Mouse (Mus musculus): Measurements from ENCODE around the gene Uspl1. TPM values are rescaled to one million over a fixed set of nuclear protein-coding genes. Genes with fewer than 3 reads are reported as not detected.

The Uspl1 gene
- polyA plus RNA-seq, 1 experiment from 2014 or later, result 74.9 TPM

GRCm38 (mm10) chr5:149143766-149144375 is 40.3 kb upstream of the Uspl1 start:
- Histone ChIP-seq H3K9ac (ENCODE audit: low read length) (no peak overlapping the region), H3K4me2 (ENCODE audit: low read depth, low read length, severe bottlenecking) (no peak overlapping the region), H3K9me3 (ENCODE audit: control insufficient read depth, low read length) (no peaks in the 10 kb centered on the region), H3K4me1 (replicated peaks; ENCODE audit: control insufficient read depth, insufficient read depth, low read length) (no peaks in the 10 kb centered on the region), H3K4me3 (ENCODE audit: low read depth, low read length) (no peak overlapping the region), H3K27me3 (ENCODE audit: control insufficient read depth, insufficient read depth, low read length) (no peaks in the 10 kb centered on the region), H3K27ac (ENCODE audit: low read depth, low read length) (no peak overlapping the region), H3K36me3 (ENCODE audit: control insufficient read depth, insufficient read depth, low read length) (no peaks in the 10 kb centered on the region)
- DNase-seq (ENCODE audit: low spot score) (no peak), ATAC-seq (replicated peaks; ENCODE audit: low FRiP score) (no peak)
- WGBS, result 85% methylated on average over 25 of the region's 25 CpGs

DNA sequence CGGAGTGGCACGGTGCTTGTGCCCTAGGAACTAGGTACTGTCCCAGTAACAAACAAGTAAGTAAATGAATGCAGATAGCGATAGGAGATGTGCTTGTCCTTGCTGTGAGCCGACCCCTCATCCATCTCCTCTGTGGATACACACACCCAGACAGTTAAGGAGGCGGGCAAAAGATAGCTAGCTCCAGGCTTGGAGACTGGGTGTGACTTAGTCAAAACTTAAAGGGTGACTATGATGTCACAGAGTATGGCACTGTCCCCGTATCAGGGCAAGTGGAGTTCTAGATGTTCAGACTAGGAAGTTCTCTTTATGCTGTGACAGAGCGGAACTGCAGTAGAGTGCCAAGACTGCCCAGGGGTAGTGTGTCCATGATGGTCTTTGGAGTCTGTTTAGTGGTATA is 37.5 kb upstream of the Uspl1 start:
- no peak for ATAC-seq (replicated peaks; ENCODE audit: low FRiP score)
- no peak overlapping the region for H3K27ac ChIP-seq (ENCODE audit: low read depth, low read length)
- no peaks in the 10 kb centered on the region for H3K36me3 ChIP-seq (ENCODE audit: control insufficient read depth, insufficient read depth, low read length)
- H3K9me3 ChIP-seq (ENCODE audit: control insufficient read depth, low read length), result no peaks in the 10 kb centered on the region
- DNase-seq (ENCODE audit: low spot score), result no peak
- no peak overlapping the region for H3K4me2 ChIP-seq (ENCODE audit: low read depth, low read length, severe bottlenecking)
- no peaks in the 10 kb centered on the region for H3K4me1 ChIP-seq (replicated peaks; ENCODE audit: control insufficient read depth, insufficient read depth, low read length)
- H3K9ac ChIP-seq (ENCODE audit: low read length), result no peak overlapping the region
- WGBS, result 94% methylated on average over 7 of the region's 7 CpGs
- no peak overlapping the region for H3K4me3 ChIP-seq (ENCODE audit: low read depth, low read length)
- no peaks in the 10 kb centered on the region for H3K27me3 ChIP-seq (ENCODE audit: control insufficient read depth, insufficient read depth, low read length)

DNA sequence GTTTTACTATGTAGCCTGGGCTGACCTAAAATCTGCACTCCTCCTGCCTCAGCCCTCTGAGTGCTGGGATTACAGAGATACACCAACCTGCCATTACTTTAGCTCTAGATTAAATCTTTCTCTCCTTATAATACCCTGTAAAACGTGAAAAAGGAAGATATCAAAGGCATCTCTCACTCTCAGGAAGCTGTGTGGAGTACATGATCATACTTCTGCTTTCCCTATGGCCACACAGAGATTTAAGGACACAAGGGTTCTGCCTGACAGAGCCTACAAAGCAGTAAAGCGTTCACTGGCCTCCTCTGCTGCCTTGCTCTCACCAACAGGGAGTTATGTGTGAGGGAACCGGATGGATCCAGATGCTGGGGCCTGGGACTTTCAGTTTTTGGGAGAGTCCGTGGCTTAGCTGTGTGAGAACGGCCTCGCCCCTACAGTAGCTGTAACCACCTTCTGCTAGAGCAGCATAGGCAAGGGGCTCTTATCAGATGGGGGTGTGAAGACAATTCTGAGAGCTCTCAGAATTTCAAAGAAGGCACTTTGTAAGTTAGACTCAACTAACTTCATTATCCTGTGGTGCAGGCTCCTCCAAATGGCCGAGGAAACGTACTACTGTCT is 36.7 kb upstream of the Uspl1 start:
- DNase-seq (ENCODE audit: low spot score) (no peak), ATAC-seq (replicated peaks; ENCODE audit: low FRiP score) (no peak)
- Histone ChIP-seq H3K4me3 (ENCODE audit: low read depth, low read length) (no peak overlapping the region), H3K27me3 (ENCODE audit: control insufficient read depth, insufficient read depth, low read length) (no peaks in the 10 kb centered on the region), H3K9ac (ENCODE audit: low read length) (no peak overlapping the region), H3K4me2 (ENCODE audit: low read depth, low read length, severe bottlenecking) (no peak overlapping the region), H3K4me1 (replicated peaks; ENCODE audit: control insufficient read depth, insufficient read depth, low read length) (no peaks in the 10 kb centered on the region), H3K36me3 (ENCODE audit: control insufficient read depth, insufficient read depth, low read length) (no peaks in the 10 kb centered on the region), H3K9me3 (ENCODE audit: control insufficient read depth, low read length) (no peaks in the 10 kb centered on the region), H3K27ac (ENCODE audit: low read depth, low read length) (no peak overlapping the region)
- 86% methylated on average over 8 of the region's 8 CpGs for WGBS

DNA sequence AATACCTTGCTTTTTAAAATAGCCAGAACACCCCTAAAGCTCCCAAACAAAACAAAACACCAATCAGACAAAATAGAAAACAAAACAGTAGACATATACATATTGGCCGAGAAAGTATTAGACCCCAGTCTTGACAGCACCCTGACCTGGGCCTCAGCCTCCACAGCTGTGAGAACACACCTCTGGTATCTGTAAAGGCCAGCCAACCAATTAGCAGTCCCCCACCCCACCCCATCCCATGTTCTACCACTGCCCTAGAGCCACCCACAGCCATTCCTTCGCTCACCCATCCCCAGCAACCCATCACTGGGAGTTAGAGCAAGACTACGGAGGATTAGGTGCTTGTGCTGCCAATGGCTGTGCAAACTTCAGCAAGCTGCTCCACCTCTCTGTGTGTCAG is 33.3 kb upstream of the Uspl1 start:
- Histone ChIP-seq H3K4me2 (ENCODE audit: low read depth, low read length, severe bottlenecking) (no peak overlapping the region), H3K9ac (ENCODE audit: low read length) (no peak overlapping the region), H3K36me3 (ENCODE audit: control insufficient read depth, insufficient read depth, low read length) (no peaks in the 10 kb centered on the region), H3K9me3 (ENCODE audit: control insufficient read depth, low read length) (no peaks in the 10 kb centered on the region), H3K4me1 (replicated peaks; ENCODE audit: control insufficient read depth, insufficient read depth, low read length) (no peaks in the 10 kb centered on the region), H3K4me3 (ENCODE audit: low read depth, low read length) (no peak overlapping the region), H3K27me3 (ENCODE audit: control insufficient read depth, insufficient read depth, low read length) (no peaks in the 10 kb centered on the region), H3K27ac (ENCODE audit: low read depth, low read length) (no peak overlapping the region)
- DNase-seq (ENCODE audit: low spot score), result no peak
- WGBS, result 90% methylated on average over 3 of the region's 3 CpGs
- ATAC-seq (replicated peaks; ENCODE audit: low FRiP score), result no peak

DNA sequence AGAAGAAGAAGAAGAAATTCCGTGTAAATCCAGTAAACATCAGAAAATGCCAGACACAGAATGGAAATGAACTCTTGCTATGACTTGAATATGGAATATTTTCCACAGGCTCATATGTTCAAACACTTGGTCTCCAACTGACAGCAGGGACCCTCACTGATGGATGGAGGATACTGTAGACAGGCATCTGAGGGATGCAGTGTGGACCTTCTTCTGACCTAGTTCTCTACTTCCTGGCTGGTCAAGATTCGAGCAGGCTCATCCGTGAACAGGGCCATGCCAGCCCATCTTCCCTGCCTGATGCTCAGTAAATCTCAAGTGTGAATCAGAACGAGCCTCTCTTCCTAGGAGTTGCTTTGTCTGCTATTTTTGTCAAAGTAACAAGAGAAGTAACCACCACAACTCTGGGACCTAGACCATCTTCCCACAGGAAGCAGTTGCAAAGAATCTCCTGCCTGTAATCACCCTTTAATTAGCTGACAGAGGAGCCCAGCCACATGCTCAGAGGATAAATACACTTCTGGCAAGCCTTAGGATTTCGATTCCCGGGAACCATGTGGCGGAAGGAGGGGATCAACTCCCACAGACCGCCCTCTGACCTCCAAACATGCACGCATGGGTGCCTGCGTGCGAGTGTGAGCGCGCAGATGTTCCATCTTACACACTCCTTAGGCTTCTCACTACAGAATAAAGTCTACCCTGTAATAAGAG is 31.9 kb upstream of the Uspl1 start:
- Histone ChIP-seq H3K36me3 (ENCODE audit: control insufficient read depth, insufficient read depth, low read length) (no peaks in the 10 kb centered on the region), H3K4me3 (ENCODE audit: low read depth, low read length) (no peak overlapping the region), H3K9me3 (ENCODE audit: control insufficient read depth, low read length) (no peaks in the 10 kb centered on the region), H3K9ac (ENCODE audit: low read length) (no peak overlapping the region), H3K4me2 (ENCODE audit: low read depth, low read length, severe bottlenecking) (no peak overlapping the region), H3K27me3 (ENCODE audit: control insufficient read depth, insufficient read depth, low read length) (no peaks in the 10 kb centered on the region), H3K4me1 (replicated peaks; ENCODE audit: control insufficient read depth, insufficient read depth, low read length) (no peaks in the 10 kb centered on the region), H3K27ac (ENCODE audit: low read depth, low read length) (no peak overlapping the region)
- no peak for DNase-seq (ENCODE audit: low spot score)
- 55% methylated on average over 13 of the region's 13 CpGs for WGBS
- no peak for ATAC-seq (replicated peaks; ENCODE audit: low FRiP score)

DNA sequence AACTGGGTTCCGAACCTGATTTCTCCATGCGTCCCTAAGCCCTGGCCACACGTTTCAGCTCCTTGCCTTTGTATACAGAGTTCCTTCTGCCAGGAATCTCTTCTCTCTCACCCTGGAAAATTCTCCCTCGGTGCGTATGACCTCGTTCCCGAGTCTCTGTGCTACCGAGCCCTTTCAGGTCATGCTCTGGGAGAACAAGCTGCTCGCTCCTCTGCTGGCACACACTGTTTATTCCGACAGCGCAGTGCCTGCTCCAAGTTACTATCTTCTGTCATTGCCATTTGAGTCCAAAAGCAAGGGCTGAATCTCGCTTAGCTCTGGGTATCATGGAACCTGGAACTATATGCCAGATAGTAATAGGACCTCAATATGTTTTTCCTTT is 31.4 kb upstream of the Uspl1 start:
- H3K4me3 ChIP-seq (ENCODE audit: low read depth, low read length), result no peak overlapping the region

DNA sequence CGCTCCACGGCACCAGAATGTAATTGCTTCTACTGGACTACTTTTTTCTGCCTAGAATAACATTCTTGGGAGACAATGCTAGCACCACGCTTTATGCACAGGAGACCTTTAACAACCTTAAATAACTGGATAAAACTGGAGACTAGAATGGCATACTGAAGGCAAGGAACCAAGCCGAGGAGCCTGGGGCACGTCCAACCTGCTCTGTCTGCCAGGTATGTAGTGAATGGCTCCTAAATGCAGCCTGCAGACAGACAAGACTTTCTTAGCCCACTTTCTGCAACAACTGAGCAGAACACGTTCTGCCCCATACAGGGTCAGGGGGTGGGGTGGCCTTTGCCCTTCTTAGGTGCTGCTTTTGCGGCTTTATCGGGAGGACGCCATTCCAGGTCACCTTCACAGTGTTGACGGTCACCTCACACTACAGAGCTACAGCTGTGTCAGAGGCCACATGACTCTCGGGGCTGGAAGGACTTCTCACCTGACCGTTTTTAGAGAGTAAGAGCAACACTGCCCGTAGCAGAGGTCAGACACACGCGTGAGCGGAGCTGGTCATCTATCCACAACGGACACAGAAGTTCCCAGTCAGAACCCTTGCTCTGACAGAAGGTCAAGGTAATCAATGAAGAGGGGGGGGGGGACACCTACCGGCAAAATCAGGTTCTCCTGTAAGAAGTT is 27.1 kb upstream of the Uspl1 start:
- H3K27ac ChIP-seq (ENCODE audit: low read depth, low read length), result no peak overlapping the region
- H3K4me2 ChIP-seq (ENCODE audit: low read depth, low read length, severe bottlenecking), result no peak overlapping the region
- WGBS, result 91% methylated on average over 18 of the region's 18 CpGs
- no peak for DNase-seq (ENCODE audit: low spot score)
- no peak overlapping the region for H3K4me3 ChIP-seq (ENCODE audit: low read depth, low read length)
- no peaks in the 10 kb centered on the region for H3K4me1 ChIP-seq (replicated peaks; ENCODE audit: control insufficient read depth, insufficient read depth, low read length)
- H3K9me3 ChIP-seq (ENCODE audit: control insufficient read depth, low read length), result no peaks in the 10 kb centered on the region
- H3K27me3 ChIP-seq (ENCODE audit: control insufficient read depth, insufficient read depth, low read length), result no peaks in the 10 kb centered on the region
- H3K36me3 ChIP-seq (ENCODE audit: control insufficient read depth, insufficient read depth, low read length), result no peaks in the 10 kb centered on the region
- H3K9ac ChIP-seq (ENCODE audit: low read length), result no peak overlapping the region
- ATAC-seq (replicated peaks; ENCODE audit: low FRiP score), result no peak

More for the DNA sequence above, 31.4 kb upstream of the Uspl1 start:
- DNase-seq (ENCODE audit: low spot score), result no peak
- H3K36me3 ChIP-seq (ENCODE audit: control insufficient read depth, insufficient read depth, low read length), result no peaks in the 10 kb centered on the region
- H3K4me2 ChIP-seq (ENCODE audit: low read depth, low read length, severe bottlenecking), result no peak overlapping the region
- no peaks in the 10 kb centered on the region for H3K4me1 ChIP-seq (replicated peaks; ENCODE audit: control insufficient read depth, insufficient read depth, low read length)
- H3K9me3 ChIP-seq (ENCODE audit: control insufficient read depth, low read length), result no peaks in the 10 kb centered on the region
- H3K9ac ChIP-seq (ENCODE audit: low read length), result no peak overlapping the region
- H3K27ac ChIP-seq (ENCODE audit: low read depth, low read length), result no peak overlapping the region
- ATAC-seq (replicated peaks; ENCODE audit: low FRiP score), result no peak
- WGBS, result 74% methylated on average over 12 of the region's 12 CpGs
- H3K27me3 ChIP-seq (ENCODE audit: control insufficient read depth, insufficient read depth, low read length), result no peaks in the 10 kb centered on the region

DNA sequence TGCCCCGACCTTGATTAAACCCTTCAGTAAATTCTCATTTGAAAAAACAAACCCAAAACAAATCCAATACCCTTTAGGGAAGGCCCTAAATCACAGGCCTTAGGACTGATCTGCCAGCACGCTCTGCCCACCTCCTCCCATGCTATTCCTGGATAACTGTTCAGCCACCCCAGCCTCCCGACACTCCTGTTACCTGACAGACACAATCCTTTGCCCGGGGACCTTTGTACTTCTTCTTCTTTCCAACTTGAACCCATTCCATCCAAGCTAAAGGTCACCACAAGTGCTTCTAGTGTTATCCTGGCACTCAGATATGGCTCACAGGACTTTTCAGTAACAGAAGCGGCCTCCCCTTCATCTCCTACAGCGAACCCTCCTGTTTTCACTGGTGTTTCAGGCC is 25.1 kb upstream of the Uspl1 start:
- no peak for DNase-seq (ENCODE audit: low spot score)
- no peaks in the 10 kb centered on the region for H3K4me1 ChIP-seq (replicated peaks; ENCODE audit: control insufficient read depth, insufficient read depth, low read length)
- H3K4me2 ChIP-seq (ENCODE audit: low read depth, low read length, severe bottlenecking), result no peak overlapping the region
- H3K4me3 ChIP-seq (ENCODE audit: low read depth, low read length), result no peak overlapping the region
- no peaks in the 10 kb centered on the region for H3K27me3 ChIP-seq (ENCODE audit: control insufficient read depth, insufficient read depth, low read length)
- no peaks in the 10 kb centered on the region for H3K9me3 ChIP-seq (ENCODE audit: control insufficient read depth, low read length)
- 89% methylated on average over 6 of the region's 6 CpGs for WGBS
- no peak overlapping the region for H3K27ac ChIP-seq (ENCODE audit: low read depth, low read length)
- H3K9ac ChIP-seq (ENCODE audit: low read length), result no peak overlapping the region
- H3K36me3 ChIP-seq (ENCODE audit: control insufficient read depth, insufficient read depth, low read length), result no peaks in the 10 kb centered on the region
- ATAC-seq (replicated peaks; ENCODE audit: low FRiP score), result no peak

All from forebrain, embryonic 11.5 days (tissue).